Mouse (Mus musculus) kidney, postnatal 14 days (tissue): ENCODE results near the gene Ndufb10.
"Not testable (repeated sequence)": the region's sequence is repeated elsewhere in the genome, so short reads cannot be mapped to it uniquely, and the experiment has no call there.

ENCODE experiments used
- DNase-seq: peaks from one replicate; pipeline ENCODE4 v3.0.0; 2022; ENCODE audit warnings: mixed read lengths

Ndufb10 gene

DNA sequence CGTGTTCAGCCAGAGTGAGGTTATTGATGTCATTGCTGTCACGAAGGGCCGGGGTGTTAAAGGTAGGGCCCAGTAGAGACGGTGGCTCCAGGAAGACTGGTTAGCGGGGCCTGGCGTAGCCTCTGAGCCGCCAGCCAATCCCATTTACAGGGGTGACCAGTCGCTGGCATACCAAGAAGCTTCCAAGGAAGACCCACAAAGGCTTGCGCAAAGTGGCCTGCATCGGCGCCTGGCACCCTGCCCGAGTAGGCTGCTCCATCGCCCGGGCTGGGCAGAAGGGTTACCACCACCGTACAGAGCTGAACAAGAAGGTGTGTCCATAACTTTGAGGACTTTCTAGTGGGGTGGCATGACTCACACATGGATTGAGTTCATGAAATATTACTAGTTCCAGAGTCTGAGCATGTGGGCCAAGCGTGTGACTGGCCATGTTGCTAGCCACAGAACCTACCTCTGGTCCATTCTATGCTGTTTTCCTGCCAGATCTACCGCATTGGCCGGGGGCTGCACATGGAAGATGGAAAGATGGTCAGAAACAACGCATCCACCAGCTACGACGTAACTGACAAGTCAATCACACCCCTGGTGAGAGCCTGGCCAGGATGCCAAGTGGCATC lies 9.3 kb upstream of the Ndufb10 start:
- DNase-seq, result no peak

GRCm38 (mm10) chr17:24732233-24732935 lies 8.1 kb upstream of the Ndufb10 start:
- no peak for DNase-seq

DNA sequence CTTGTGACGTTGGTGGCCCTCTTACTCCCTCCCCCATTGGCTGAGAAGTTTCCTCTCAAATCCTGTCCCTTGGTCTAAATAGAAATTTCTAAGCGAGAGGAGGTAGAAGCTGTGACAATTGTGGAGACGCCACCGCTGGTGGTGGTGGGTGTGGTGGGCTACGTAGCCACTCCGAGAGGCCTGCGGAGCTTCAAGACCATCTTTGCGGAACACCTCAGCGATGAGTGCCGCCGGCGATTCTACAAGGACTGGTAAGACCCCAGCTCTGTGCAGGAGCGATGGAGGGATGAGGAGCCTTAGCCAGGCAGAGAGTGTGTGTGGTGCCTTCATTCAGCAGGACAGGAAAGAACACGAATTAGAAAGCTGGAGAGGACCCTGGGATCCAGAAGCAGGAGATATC lies 6.5 kb upstream of the Ndufb10 start:
- no peak for DNase-seq

DNA sequence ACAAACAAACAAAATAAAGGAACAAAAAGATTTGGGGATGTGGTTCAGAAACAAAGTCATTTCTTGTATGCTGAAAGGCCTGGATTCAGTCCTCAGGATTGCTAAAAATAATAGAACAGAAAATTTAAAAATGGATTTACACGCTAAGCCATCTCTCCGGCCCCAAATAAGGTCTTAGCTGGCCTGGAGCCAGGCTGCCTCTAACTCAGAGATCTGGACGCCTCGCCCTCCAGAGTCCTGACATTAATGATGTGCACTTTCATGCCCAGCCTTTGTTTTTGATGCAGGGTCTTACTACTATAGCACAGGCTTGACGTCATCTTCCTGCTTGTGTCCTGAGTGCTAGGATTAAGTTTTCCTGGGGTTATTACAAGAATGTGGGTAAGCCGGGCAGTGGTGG lies 4.8 kb upstream of the Ndufb10 start:
- DNase-seq, result no peak

- DNase-seq, result no peak
Measured at GRCm38 (mm10) chr17:24728184-24728583, 3.9 kb upstream of the Ndufb10 start.

- no peak for DNase-seq
Measured at GRCm38 (mm10) chr17:24727618-24728017, 3.3 kb upstream of the Ndufb10 start, which contains the start of gene Rpl3l. Gene Rpl3l (plus strand): TSS chr17:24727820.

DNA sequence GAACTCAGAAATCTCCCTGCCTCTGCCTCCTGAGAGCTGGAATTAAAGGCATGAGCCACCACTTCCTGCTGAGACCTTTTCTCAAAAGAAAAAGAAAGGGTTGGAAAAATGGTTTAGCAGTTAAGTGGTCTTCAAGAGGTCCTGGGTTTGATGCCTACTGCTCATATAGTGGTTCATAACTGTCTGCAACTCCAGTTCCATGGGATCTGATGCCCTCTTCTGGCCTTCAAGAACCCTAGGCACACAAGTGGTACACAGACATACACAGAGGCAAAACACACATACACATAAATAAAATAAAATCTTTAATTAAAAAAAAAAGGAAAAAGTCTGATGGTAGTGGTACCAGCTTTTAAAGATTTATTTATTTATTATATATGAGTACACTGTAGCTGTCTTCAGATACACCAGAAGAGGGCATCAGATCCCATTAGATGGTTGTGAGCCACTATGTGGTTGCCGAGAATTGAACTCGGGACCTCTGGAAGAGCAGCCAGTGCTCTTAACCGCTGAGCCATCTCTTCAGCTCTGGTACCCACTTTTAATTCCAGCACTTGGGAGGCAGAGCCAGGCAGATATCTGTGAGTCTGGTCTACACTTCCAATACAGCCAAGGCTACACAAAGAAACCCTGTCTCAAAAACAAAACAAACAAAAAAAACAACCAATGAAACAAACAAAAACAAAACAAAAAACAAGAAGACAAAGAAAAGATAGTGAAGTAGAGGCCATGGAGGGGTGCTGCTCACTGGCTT lies 1.5 kb upstream of the Ndufb10 start:
- no peak for DNase-seq

GRCm38 (mm10) chr17:24723881-24724180 lies 447 bp downstream of the Ndufb10 start:
- no peak for DNase-seq

DNA sequence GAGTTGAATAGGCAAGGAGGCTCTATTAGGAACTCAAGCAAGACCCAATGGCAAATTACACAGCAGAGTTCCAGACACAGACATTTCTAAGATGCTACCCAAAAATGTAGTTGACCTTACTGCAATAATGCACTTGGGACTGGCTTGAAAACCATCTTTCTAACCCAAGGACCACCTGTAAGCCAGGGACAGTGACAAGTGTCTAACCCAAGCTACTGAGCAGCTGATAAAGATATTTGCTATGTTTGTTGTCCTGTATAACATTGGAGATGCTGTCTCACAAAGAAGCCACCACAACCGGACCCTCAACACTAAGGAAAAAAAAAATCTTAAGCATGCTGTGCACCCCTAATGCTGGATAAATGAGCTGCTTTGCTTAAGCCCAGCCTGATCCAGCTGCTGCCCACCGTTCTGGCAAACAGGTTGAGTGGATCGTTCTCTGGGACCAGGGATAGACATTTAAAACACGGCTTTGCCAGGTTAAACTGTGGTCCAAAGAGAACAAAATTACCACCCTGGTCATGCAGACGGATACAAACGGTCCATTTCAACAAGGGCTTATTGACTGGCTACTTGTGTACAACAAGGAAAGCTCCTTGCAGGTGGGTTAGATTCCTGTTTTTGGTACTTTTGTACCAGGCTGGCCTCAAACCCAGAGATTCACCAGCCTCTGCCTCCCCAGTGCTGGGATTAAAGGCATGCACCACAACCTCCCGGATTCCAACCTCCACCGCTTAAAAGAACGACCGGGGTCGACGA lies 977 bp downstream of the Ndufb10 start:
- DNase-seq, result no peak

DNA sequence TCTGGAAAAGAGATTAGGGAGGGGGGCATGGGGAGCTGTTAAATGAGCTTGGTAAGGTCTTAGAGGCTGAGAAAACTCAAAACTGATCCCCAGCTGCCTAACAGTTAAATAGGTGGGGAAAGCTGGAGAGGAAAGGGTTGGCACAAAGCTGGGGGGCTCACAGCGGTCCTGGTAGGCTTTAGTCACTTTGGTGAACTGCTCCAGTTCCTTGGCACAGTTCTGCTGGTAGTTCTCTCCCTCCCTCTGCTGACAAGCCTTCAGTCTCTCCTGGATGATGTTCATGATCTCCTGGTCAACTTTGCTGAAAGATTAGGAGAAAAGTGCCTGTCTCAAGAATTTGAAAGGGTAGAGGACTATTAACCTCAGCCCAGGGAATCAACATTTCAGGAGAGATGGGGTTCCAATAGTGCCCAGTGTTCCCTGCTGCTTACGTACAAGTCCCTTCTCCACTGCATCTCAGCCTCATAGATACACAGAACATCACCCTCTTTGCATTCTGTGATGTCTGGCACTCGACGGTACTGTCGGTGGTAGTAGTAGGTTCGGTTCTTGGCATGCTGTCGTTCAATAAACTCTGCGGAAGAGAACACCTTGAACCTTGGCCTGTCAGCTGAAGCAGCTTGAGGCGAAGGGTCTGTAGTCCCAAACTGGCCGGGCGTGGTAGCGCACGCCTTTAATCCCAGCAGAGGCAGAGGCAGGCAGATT lies 1.9 kb downstream of the Ndufb10 start:
- DNase-seq, result no peak

DNA sequence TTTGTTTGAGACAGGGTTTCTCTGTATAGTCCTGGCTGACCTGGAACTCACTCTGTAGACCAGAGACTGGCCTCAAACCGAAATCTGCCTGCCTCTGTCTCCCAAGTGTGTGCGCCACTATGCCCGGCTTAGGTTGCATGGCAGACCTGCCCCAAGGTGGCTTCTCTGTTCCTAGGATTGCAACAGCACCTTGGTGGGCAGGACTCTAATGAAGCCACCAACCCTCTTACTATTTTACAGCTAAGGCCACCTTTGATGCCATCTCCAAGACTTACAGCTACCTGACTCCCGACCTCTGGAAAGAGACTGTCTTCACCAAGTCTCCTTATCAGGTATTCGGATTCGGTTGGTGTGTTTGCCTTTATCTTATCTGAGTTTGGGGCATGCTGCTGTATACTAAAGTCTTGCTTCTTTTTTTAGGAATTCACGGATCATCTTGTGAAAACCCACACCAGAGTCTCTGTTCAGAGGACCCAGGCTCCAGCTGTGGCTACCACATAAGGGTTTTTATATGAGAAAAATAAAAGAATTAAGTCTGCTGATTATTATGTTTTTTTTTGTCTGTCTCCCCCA lies 2.8 kb downstream of the Ndufb10 start:
- not testable (repeated sequence) for DNase-seq

GRCm38 (mm10) chr17:24720616-24721015 lies 3.7 kb downstream of the Ndufb10 start:
- not testable (repeated sequence) for DNase-seq

DNA sequence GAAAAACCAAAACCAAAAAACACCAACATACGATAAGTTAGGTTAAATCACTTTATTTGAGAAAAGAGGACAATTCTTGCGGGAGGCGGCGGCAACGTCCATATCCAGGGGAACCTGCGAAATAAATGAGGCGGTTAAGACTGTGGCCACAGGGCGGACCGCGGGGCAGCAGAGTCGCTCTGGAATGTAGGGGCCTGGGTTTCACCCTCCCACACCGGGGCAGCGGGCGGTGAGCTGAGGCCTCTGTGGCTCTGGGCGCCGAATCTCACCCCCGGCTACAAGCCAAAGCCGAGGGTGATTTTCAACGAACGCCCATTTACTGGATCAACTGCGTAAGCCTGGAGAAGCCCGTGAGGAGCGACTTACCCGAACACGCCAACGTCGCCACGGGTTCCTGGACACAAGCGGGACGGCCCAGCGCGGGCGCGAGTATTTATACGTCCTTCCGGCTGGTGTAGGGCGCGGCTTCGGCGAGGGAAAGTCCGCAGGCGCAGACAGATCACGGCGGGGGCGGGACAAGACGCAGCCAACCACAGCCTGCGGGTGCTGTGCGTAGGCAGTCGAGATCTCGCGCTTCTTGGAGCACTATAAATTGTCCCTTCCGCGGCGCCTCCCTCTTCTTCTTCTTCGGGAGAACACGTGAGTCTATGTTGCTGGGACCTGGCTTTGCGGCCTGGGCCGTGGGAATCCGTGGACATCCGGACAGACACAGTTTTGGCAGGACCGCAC lies 4.6 kb downstream of the Ndufb10 start:
- peak; percentile 99 for DNase-seq

GRCm38 (mm10) chr17:24718938-24719337 lies 5.3 kb downstream of the Ndufb10 start:
- DNase-seq, result not testable (repeated sequence)

GRCm38 (mm10) chr17:24717943-24718342 lies 6.3 kb downstream of the Ndufb10 start, which contains the start of the genes Rnf151 and Rps2:
Gene Rnf151 (minus strand): TSS chr17:24718063.
Gene Rps2 (plus strand): TSS chr17:24718116.
- no peak for DNase-seq

DNA sequence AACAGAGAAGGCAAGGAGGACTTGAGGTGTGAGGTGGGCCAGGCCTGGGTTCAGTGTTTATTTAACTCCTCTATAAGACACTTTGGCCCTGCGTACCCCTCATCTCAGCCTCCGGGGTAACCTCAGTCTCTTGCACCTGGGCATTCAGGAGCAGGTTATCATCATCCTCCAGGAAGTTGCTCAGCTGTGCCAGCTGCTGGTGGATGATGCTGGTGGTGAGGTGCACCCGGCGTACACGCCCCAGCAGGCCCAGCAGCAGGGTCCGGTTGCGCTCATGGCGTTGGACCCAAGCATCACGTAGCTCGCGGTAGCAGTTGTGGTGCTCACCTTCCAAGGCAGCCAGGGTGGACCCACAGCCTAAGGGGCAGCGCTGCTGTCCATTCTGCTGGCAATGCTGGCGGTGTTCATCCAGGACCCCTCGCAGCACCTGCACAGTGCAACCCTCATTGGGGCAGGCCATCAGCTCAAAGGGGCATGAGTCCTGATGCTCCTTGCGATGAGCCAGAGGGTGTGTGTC lies 8.1 kb downstream of the Ndufb10 start:
- DNase-seq, result no peak

GRCm38 (mm10) chr17:24715556-24715955 lies 8.7 kb downstream of the Ndufb10 start:
- DNase-seq, result no peak

- no peak for DNase-seq
Measured at GRCm38 (mm10) chr17:24708646-24709045, 15.6 kb downstream of the Ndufb10 start.

DNA sequence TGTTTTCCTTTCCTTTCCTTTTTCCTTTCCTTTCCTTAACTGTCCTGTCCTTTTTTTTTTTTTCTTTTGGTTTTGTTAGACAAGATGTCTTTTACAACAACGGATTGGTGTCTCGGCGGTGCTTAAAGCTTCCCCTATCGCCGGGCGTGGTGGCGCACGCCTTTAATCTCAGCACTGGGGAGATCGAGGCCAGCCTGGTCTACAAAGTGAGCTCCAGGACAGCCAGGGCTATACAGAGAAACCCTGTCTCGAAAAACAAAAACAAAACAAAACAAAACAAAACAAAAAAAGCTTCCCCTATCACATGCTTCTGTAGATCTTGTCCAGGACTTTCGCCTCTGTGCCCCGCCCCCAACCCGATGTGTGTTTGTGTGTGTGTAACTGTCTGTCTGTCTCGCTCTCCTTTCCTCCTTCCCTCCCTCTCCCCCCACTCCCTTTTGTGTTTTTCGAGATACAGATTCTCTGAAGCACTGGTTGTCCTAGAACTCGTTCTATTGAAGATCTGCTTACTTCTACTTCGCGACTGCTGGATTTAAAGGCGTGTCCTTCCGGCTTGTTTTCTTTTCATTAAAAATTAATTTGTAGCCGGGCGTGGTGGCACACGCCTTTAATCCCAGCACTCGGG lies 16.4 kb downstream of the Ndufb10 start:
- DNase-seq, result no peak

DNA sequence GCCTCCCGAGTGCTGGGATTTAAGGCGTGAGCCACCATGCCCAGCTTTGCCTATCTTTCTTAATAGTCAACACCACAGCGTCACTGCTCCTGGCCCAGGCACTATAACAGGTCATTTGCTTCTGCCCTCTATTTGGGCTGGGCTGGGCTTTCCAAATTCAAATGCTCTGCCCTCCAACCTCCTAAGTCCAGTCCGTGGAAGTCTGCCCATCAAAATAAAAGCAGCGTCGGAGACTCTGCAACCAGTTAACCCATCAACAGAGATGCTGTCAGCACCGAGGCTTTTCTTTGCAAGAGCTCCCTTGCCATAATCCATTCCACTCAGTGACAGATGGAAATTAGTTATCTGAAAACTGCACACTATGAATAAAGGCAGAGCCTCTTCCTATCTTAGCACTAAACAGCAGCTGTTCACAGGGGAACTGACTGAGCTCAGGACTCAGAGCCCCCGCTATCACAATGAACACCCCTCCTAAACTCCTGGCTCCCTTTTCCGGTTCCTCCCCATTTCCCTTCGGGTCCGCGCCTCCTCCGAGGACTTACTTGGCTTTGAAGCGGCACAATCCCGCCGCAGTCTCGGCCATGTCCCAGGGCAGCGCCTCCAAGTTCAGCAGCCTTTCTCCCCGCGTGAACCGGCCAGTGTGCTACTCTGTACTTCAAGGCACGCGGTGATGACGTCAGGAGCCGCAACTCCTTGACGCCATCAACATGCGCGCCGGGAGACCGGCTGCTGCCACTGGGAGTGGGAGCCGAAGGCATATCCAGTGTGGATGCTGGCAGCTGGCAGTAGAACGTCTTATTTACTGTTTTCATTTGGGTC lies 17.1 kb downstream of the Ndufb10 start, which contains the start of gene Tbl3:
Gene Tbl3 (minus strand): TSS at position 679 of the 819 bp plus-strand sequence.
- peak; percentile 96 for DNase-seq
